ENCODE assay signal across 7 mouse cellular contexts in the genomic region with DNA sequence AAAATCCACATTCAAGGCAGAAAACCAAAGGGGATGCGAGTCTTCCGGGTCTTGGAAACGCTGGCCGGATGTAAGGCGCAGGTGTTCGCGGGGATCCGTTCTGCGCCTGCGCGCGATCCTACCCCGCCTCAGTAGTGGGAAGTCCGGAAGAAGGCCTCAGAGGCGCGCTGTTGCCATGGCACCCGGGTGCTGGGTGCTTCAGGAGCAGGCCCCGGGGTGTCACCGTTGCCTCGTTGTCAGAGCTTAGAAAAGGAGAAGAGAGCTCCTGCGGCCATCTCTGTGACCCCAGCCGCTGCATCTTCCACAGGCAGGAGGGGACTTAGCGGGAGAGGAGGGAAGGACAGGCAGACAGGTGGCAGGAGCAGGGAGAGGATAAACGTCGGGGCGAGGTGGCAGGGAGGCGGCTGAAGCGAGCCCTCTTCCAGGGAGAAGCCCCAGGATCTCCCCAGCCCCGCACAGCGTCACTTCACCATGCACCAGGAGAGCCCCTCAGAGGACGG. TPM values are rescaled to one million over a fixed set of nuclear protein-coding genes. Genes with fewer than 3 reads are reported as not detected.
DNase-seq lines count a peak whose midpoint lies in the region; ATAC-seq lines count a peak whose summit lies in the region.

A gene (plus strand): TSS at position 131 of the 500 bp plus-strand sequence.

- no peaks in the 10 kb centered on the region for H3K4me1 ChIP-seq in intestine, embryonic 16.5 days (ENCODE audit: control insufficient read depth, insufficient read depth, low read length)
- H3K4me1 ChIP-seq in midbrain, embryonic 11.5 days (ENCODE audit: control insufficient read depth, insufficient read depth, low read length), result no peaks in the 10 kb centered on the region

- peak within 1 kb of the TSS; percentile 37 for H3K27ac ChIP-seq in intestine, embryonic 16.5 days (ENCODE audit: low read length)
- H3K27ac ChIP-seq in midbrain, embryonic 11.5 days (ENCODE audit: low read depth, low read length), result peak within 1 kb of the TSS; percentile 65; the same call in 1 of the 2 replicates

- H3K9me3 ChIP-seq in intestine, embryonic 16.5 days (ENCODE audit: control insufficient read depth, low read length), result no peaks in the 10 kb centered on the region
- no peaks in the 10 kb centered on the region for H3K9me3 ChIP-seq in midbrain, embryonic 11.5 days (ENCODE audit: control insufficient read depth, low read length)

- ATAC-seq in intestine, embryonic 16.5 days, result peak; percentile 100
- ATAC-seq in midbrain, embryonic 11.5 days (ENCODE audit: low FRiP score), result peak; percentile 100

- H3K4me2 ChIP-seq in intestine, embryonic 16.5 days (ENCODE audit: low read depth, low read length), result peak within 1 kb of the TSS; percentile 88
- H3K4me2 ChIP-seq in midbrain, embryonic 11.5 days, result peak within 1 kb of the TSS; percentile 77

- peak within 1 kb of the TSS; percentile 63 for H3K4me3 ChIP-seq in intestine, embryonic 16.5 days (ENCODE audit: low read length)
- peak within 1 kb of the TSS; percentile 63 for H3K4me3 ChIP-seq in midbrain, embryonic 11.5 days (ENCODE audit: low read depth, low read length)

- under 1% methylated on average over 31 of the region's 31 CpGs for WGBS in intestine, embryonic 16.5 days
- WGBS in midbrain, embryonic 11.5 days, result under 1% methylated on average over 31 of the region's 31 CpGs

- DNase-seq in adrenal gland, adult 2 months, result peak; percentile 96
- DNase-seq in embryo, embryonic 11.5 days (ENCODE audit: low read depth, low spot score), result peak; percentile 89
- peak; percentile 85 to 88 for DNase-seq in gastrocnemius, postnatal 36 days
- DNase-seq in left cerebral cortex, postnatal 36 days (ENCODE audit: low spot score in 2 of 2), result peak; percentile 94 to 95
- DNase-seq in midbrain, embryonic 11.5 days (ENCODE audit: low spot score, missing footprints), result peak; percentile 99
- DNase-seq in skeletal muscle tissue, adult 2 months (ENCODE audit: low read depth, low spot score), result peak; percentile 93

- peak within 1 kb of the TSS; percentile 68 for H3K9ac ChIP-seq in intestine, embryonic 16.5 days (ENCODE audit: low read depth, low read length)
- H3K9ac ChIP-seq in midbrain, embryonic 11.5 days (ENCODE audit: low read length), result peak within 1 kb of the TSS; percentile 71

- no peaks in the 10 kb centered on the region for H3K27me3 ChIP-seq in intestine, embryonic 16.5 days (replicated peaks; ENCODE audit: control insufficient read depth, insufficient read depth, low read length)
- no peaks in the 10 kb centered on the region for H3K27me3 ChIP-seq in midbrain, embryonic 11.5 days (ENCODE audit: control insufficient read depth, insufficient read depth, low read length)

- intact Hi-C loops in gastrocnemius, postnatal 36 days (cut with DNase I), result no loop called here
- intact Hi-C loops in left cerebral cortex, postnatal 36 days (cut with DNase I), result loop anchor here (2.0 kb wide), 1 partner anchor 27 kb away; a partner anchor contains a TSS

- H3K36me3 ChIP-seq in intestine, embryonic 16.5 days (ENCODE audit: control insufficient read depth, insufficient read depth, low read length), result no peaks in the 10 kb centered on the region
- H3K36me3 ChIP-seq in midbrain, embryonic 11.5 days (ENCODE audit: control insufficient read depth, insufficient read depth, low read length), result no peaks in the 10 kb centered on the region

RNA-seq across cellular contexts. Expression of the gene that starts here (rescaled TPM):
- total RNA-seq in adrenal gland, adult 2 months (2021), result 10 to 100 TPM in 1 of 2 experiments, 1 to 10 TPM in 1; 7.7 to 12.3 TPM
- 1.6 and 1.7 TPM in 2 replicates for polyA plus RNA-seq in adrenal gland, adult 2 months (2012; rRNA removed)
- total RNA-seq in gastrocnemius, postnatal 36 days (2021), result 1 to 10 TPM; 8.8 to 9.1 TPM
- polyA plus RNA-seq in intestine, embryonic 16.5 days (2015; fragmentation: Nextera tagmentation; extraction: Ambion mirVana), result 8.1 and 8.6 TPM in 2 replicates
- 10 to 100 TPM; 23.4 to 24.4 TPM for total RNA-seq in left cerebral cortex, postnatal 36 days (2021)
- polyA plus RNA-seq in midbrain, embryonic 11.5 days (2014; fragmentation: Nextera tagmentation; extraction: Ambion mirVana), result 16.4 and 18.2 TPM in 2 replicates

Comparison
In these comparisons a context has a peak if more than half of its experiments do, and no peak if none do; other contexts are left out.
1. Peak in every context shown above with its lines: DNase-seq, ATAC-seq, H3K4me3 ChIP-seq and H3K27ac ChIP-seq.